16 mouse cellular contexts compared by ENCODE assay signal in genomic region chr2:33245350-33245749, GRCm38 (mm10). TPM values are rescaled to one million over a fixed set of nuclear protein-coding genes. Genes with fewer than 3 reads are reported as not detected.
DNase-seq lines count a peak whose midpoint lies in the region; ATAC-seq and TF ChIP-seq lines count a peak whose summit lies in the region.
"Had no signal": no experiment of that assay in that cellular context is flagged by ENCODE, and none has a peak within 500 bp of the region (broad histone marks: within the 10 kb centered on the region; RNA-seq: fewer than 3 reads in every experiment).

No protein-coding gene starts in this region.

- 0 out of 2 replicates have a peak overlapping the region, but pooled peaks have one; percentile 16 for H3K27ac ChIP-seq in heart, postnatal 0 days (ENCODE audit: low read depth)
- no peak overlapping the region for H3K27ac ChIP-seq in lung, postnatal 0 days (ENCODE audit: low read length)
- H3K27ac ChIP-seq: embryonic facial prominence, embryonic 15.5 days; intestine, embryonic 15.5 days; limb, embryonic 13.5 days; lung, embryonic 15.5 days had no signal

- peaks cover 22% of the 10 kb centered on the region for H3K4me1 ChIP-seq in heart, postnatal 0 days (ENCODE audit: control insufficient read depth, insufficient read depth)
- H3K4me1 ChIP-seq in lung, postnatal 0 days (ENCODE audit: insufficient read depth, low read depth, low read length) = no peaks in the 10 kb centered on the region
- no peaks in the 10 kb centered on the region for H3K4me1 ChIP-seq in lung, adult 2 months (ENCODE audit: control insufficient read depth, insufficient read depth, low read length)
- H3K4me1 ChIP-seq: lung, embryonic 15.5 days had no signal

- no peak overlapping the region for H3K4me2 ChIP-seq in heart, postnatal 0 days (ENCODE audit: low read depth, low read length)
- no peak overlapping the region for H3K4me2 ChIP-seq in lung, postnatal 0 days (replicated peaks; ENCODE audit: low read depth, low read length)
- H3K4me2 ChIP-seq: embryonic facial prominence, embryonic 15.5 days; forebrain, embryonic 13.5 days; intestine, embryonic 15.5 days; limb, embryonic 13.5 days; lung, embryonic 15.5 days had no signal

- no peaks in the 10 kb centered on the region for H3K9me3 ChIP-seq in heart, postnatal 0 days (replicated peaks; ENCODE audit: control insufficient read depth, low read length)
- no peaks in the 10 kb centered on the region for H3K9me3 ChIP-seq in lung, postnatal 0 days (ENCODE audit: low read length)
- H3K9me3 ChIP-seq: embryonic facial prominence, embryonic 15.5 days; forebrain, embryonic 13.5 days; intestine, embryonic 15.5 days; limb, embryonic 13.5 days; lung, embryonic 15.5 days had no signal

- TF ChIP-seq POLR2A in lung, adult 2 months (IDR thresholded peaks at IDR 0.05; ENCODE audit: borderline replicate concordance, extremely low read depth, low read depth, low read length) = no peak

- TF ChIP-seq CTCF in heart, postnatal 0 days (IDR thresholded peaks at IDR 0.05; ENCODE audit: low read depth) = no peak; the same call in 1 of the 2 replicates
- peak; percentile 18 for TF ChIP-seq CTCF in lung, postnatal 0 days (IDR thresholded peaks at IDR 0.05)
- no peak for TF ChIP-seq CTCF in lung, adult 2 months (IDR thresholded peaks at IDR 0.05; ENCODE audit: insufficient read depth, low read length)

- peak; percentile 52; the same call in 1 of the 2 replicates for ATAC-seq in heart, postnatal 0 days (ENCODE audit: insufficient read depth, low read depth)
- no peak; the same call in 1 of the 2 replicates for ATAC-seq in lung, postnatal 0 days
- ATAC-seq: forebrain, embryonic 13.5 days; intestine, embryonic 15.5 days had no signal

- peak; percentile 35 to 73 for DNase-seq in adrenal gland, adult (ENCODE audit: inconsistent age in 2 of 2, low spot score in 1 of 2)
- DNase-seq in adrenal gland, adult 18-20 months (ENCODE audit: low spot score in 2 of 2) = no peak
- DNase-seq in heart, postnatal 0 days (ENCODE audit: low spot score) = no peak
- no peak for DNase-seq in heart, adult 8-10 months (ENCODE audit: low spot score)
- no peak for DNase-seq in lung, postnatal 0 days (ENCODE audit: low spot score)
- no peak for DNase-seq in lung, adult 2 months
- DNase-seq in adrenal gland, postnatal 36 days = peak; percentile 25 to 39
- DNase-seq in frontal cortex, postnatal 10 days (ENCODE audit: low spot score in 2 of 2) = no peak
- DNase-seq: cerebellum, adult 18-20 months; kidney, postnatal 4 days; right cerebral cortex, postnatal 25 days had no signal

- no peak for TF ChIP-seq EP300 in heart, postnatal 0 days (IDR thresholded peaks at IDR 0.05; ENCODE audit: low read depth)
- no peak for TF ChIP-seq EP300 in lung, postnatal 0 days (IDR thresholded peaks at IDR 0.05)

- no peaks in the 10 kb centered on the region for H3K27me3 ChIP-seq in heart, postnatal 0 days (ENCODE audit: control insufficient read depth, insufficient read depth, low read length)
- H3K27me3 ChIP-seq in lung, postnatal 0 days (replicated peaks; ENCODE audit: insufficient read depth, low read length) = no peaks in the 10 kb centered on the region
- H3K27me3 ChIP-seq: embryonic facial prominence, embryonic 15.5 days; forebrain, embryonic 13.5 days; intestine, embryonic 15.5 days; limb, embryonic 13.5 days; lung, embryonic 15.5 days had no signal

- no peak overlapping the region for H3K4me3 ChIP-seq in heart, postnatal 0 days (ENCODE audit: low read depth, low read length)
- no peak overlapping the region for H3K4me3 ChIP-seq in lung, postnatal 0 days (ENCODE audit: low read depth, low read length)
- no peak overlapping the region for H3K4me3 ChIP-seq in lung, adult 2 months (replicated peaks; ENCODE audit: extremely low read depth, low read depth, low read length)
- H3K4me3 ChIP-seq: embryonic facial prominence, embryonic 15.5 days; forebrain, embryonic 13.5 days; intestine, embryonic 15.5 days; limb, embryonic 13.5 days; lung, embryonic 15.5 days had no signal

- no peak overlapping the region for H3K9ac ChIP-seq in heart, postnatal 0 days (replicated peaks; ENCODE audit: low read depth, low read length)
- H3K9ac ChIP-seq in lung, postnatal 0 days (replicated peaks; ENCODE audit: low read depth) = no peak overlapping the region
- H3K9ac ChIP-seq: embryonic facial prominence, embryonic 15.5 days; forebrain, embryonic 13.5 days; intestine, embryonic 15.5 days; limb, embryonic 13.5 days; lung, embryonic 15.5 days had no signal

- H3K36me3 ChIP-seq in heart, postnatal 0 days (replicated peaks; ENCODE audit: control insufficient read depth, insufficient read depth, low read length) = peaks cover 45% of the 10 kb centered on the region
- no peaks in the 10 kb centered on the region for H3K36me3 ChIP-seq in lung, postnatal 0 days (ENCODE audit: insufficient read depth, low read length)
- H3K36me3 ChIP-seq: lung, embryonic 15.5 days had no signal

RNA-seq across cellular contexts. Expression of gene Angptl2, which starts 29.5 kb away (rescaled TPM):
- total RNA-seq in adrenal gland, adult 18-20 months (2021) = 10 to 100 TPM; 19.6 to 29.9 TPM
- total RNA-seq in heart, postnatal 0 days (2014; rRNA removed; ENCODE audit: low replicate concordance) = 124 and 149 TPM in 2 replicates
- polyA plus RNA-seq in heart, postnatal 0 days (2015; fragmentation: Nextera tagmentation; extraction: Ambion mirVana) = 58.0 and 66.5 TPM in 2 replicates
- total RNA-seq in heart, adult 8-10 months (2022) = 10 to 100 TPM; 32.9 to 57.7 (median 53.5) TPM
- polyA plus RNA-seq in lung, postnatal 0 days (2015; fragmentation: Nextera tagmentation; extraction: Ambion mirVana) = 28.6 and 33.8 TPM in 2 replicates
- 76.0 and 98.5 TPM in 2 replicates for polyA plus RNA-seq in lung, adult 2 months (2012; rRNA removed)
- 10 to 100 TPM; 31.0 to 31.6 TPM for total RNA-seq in adrenal gland, postnatal 36 days (2021)

Comparison
In these comparisons a context has a peak if more than half of its experiments do, and no peak if none do; other contexts are left out.
1. DNase-seq: peak in adrenal gland, adult (2 of 2) and adrenal gland, postnatal 36 days (2 of 2); none in adrenal gland, adult 18-20 months (0 of 2), heart, postnatal 0 days (single experiment), heart, adult 8-10 months (single experiment), lung, postnatal 0 days (single experiment), lung, adult 2 months (single experiment) and frontal cortex, postnatal 10 days (0 of 2).